Mouse (Mus musculus) E14TG2a.4 (cell line): ENCODE data around the gene Ctla4.

Experiments
- CTCF ChIP-seq: conservative IDR thresholded peaks from 2 replicates; pipeline ENCODE4 v1.5.1; 2014; ENCODE audit warnings: low read length
- NANOG ChIP-seq: IDR thresholded peaks from 2 replicates; pipeline ENCODE4 v1.6.1; 2014; ENCODE audit warnings: borderline replicate concordance, low read length, mixed read lengths
- POU5F1 ChIP-seq: IDR thresholded peaks from 2 replicates; pipeline ENCODE4 v1.6.1; 2014; ENCODE audit warnings: low read length, borderline replicate concordance

DNA sequence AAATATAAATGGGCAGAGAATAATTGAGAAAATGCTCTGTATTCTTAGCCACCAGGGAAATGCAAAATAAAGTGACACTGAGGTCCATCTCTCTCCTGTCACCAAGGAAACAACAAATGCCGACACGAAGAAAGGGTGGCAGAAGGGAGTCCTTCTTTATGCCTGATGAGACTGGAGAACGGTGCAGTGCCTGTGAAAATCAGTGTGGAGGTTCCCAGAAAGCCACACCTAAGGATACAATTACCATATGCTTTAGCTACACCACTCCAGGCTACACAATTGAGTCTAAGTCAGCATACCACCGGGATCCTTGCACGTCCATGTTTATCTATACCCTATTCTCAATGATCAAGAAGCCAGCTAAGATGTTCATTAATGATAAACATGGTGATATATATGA is 25.4 kb upstream of the Ctla4 start:
- TF ChIP-seq POU5F1 (no peak), CTCF (no peak), NANOG (no peak)
